Mouse (Mus musculus) CD8-positive naive resting alpha-beta T cell, adult 2 months (primary cell): ENCODE results near the gene Dnah8.

Experiments used
- DNase-seq, 2 experiments: peaks; one replicate each; pipeline ENCODE4 v3.0.0; 2022; ENCODE audit warnings: low read depth in 2 of 2, low spot score in 2 of 2

Dnah8 gene

DNA sequence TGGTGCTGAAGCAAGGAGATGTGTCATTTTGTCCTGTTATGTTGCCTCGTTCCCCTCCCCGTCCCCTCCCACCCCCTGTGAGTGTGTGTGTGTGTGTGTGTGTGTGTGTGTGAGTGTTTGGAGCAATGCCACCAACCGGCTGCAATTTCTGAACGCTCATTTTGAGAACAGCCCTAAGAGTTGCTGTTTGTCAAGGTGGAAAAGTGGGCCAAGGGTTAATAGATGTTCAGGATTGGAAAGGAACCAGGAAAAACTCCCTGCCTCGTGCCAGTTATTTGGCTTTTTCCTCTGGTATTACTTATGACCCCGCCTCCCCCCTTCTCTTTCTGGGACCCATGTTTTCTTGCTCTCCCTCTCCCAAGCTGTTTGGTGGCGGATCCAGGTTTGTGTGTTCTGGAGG is 236.5 kb downstream of the Dnah8 start:
- DNase-seq = no peak

DNA sequence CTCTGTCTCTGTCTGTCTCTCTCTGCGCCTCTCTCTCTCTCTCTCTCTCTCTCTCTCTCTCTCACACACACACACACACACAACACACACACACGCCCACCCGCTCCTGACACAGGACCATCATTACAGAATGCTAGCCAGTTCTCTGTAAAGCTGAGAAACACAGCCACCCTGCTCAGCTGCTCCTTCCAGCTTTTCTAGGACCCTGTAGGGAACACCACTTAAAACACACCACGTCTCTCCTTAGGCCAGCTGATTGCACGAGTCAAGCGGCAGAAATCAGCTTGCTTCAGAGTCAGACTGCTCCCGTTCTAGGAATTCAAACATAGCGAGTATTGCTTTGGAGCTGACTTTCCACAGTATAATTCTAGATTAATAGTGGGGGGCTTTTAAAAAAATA is 242.1 kb downstream of the Dnah8 start:
- no peak for DNase-seq

DNA sequence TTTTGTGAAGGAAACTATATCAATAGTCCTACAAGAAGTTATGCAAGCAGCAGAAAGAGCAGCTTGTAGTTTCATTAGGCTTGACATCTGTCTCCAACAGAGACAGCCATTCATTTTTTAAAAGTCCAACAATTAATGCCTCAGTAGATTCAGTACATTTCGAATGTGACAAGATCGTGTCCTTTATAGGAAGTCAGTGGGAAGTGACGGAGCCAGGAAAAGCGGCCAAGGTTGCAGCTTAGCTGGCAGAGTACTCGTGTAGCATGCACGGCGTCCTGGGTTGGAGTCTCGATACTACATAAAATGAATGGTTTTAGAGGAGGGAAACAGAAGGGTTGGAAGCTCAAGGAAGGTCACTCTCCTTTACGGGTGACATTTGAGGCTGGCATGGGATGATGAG is 242.8 kb downstream of the Dnah8 start:
- DNase-seq = no peak

DNA sequence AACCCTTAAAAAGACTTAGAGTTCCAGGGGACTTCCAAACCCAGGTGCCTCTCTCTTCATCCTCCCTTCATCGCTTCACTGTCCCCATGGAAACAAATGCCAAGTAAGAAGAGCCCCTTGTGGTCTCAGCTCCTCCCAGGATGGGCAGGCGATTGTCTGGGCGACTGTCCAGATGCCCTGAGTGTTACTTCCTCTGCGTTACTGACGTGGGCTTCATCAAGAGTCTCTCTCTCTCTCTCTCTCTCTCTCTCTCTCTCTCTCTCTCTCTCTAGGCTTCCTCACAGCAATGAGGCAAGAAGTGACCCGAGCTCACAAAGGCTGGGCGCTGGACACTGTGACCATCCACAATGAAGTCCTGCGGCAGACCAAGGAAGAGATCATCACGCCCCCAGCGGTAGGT is 246.9 kb downstream of the Dnah8 start:
- no peak for DNase-seq

DNA sequence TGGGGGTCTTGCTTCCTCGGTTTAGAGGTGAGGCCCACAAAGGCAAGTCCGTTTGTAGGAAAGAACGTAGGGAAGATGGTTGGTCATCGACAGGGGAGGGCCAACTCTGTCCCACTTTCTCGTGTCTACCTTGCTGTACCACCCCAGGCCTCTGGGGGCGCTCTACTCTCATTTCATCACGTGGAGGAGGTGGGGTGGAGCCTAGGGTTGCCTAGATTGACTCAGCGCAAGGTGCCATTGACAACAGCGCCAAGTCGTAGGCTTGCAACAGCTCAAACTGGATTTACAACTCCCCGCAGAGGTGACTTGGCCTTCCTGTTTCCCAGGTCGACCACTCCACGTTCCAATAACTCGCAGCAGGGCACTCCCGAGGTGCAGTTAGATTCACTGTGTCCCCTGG is 250.1 kb downstream of the Dnah8 start:
- DNase-seq = peak in 1 of 2 experiments; percentile 7

DNA sequence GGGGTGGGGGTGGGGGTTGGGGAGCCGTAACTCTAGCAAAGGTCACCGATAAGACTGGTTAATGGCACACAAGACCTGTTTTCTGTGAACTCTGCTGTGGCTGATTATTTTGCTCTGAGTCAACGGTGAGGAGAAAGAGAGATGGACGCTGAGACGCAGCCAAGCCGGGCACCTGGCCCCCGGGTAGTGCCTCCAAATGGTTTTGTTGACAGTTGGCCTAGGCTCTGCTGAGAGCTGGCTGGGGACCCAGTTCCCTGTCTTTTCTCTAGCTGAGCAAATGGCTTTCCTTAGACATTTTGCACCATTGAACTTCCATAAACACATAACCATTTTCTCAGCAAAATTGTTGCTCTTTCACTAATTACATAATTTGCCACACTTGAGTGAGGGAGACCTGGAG is 253.3 kb downstream of the Dnah8 start:
- DNase-seq = no peak

DNA sequence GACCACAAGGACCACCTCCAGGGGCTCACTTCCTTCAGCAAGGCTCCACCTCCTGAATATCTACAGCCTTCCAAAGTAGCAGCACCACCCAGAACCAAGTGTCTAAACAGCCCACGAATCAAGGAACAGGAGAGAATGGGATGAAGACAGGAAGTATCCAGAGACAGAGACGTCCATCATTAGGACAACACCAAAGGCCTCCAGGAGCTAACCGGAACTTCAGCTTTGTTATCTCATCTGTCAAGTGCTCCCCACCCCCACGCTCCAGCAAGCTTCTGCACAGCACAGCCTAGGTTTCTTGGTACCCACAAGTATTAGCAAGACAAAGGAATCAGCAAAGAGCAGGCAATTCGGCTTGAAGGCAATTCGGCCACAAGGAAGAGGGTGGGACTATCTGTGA is 254.5 kb downstream of the Dnah8 start:
- no peak for DNase-seq

DNA sequence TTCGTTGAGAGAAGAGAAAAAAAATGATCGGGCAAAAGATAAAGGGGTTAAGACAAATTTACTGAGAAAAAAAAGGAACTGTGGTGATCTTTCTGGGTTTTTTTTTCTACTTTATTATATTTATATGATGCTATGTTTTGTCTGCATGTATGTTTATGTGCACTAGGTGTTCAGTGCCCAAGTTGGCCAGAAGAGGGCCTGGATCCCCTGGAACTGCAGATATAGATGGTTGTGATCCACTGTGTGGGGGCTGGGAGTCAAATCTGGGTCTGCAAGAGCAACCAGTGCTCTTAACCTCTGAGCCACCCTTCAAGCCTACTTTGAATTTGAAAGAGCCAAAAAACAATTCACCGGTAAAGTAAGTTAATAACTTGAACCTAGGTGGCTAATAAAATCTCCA is 256.2 kb downstream of the Dnah8 start:
- no peak for DNase-seq

DNA sequence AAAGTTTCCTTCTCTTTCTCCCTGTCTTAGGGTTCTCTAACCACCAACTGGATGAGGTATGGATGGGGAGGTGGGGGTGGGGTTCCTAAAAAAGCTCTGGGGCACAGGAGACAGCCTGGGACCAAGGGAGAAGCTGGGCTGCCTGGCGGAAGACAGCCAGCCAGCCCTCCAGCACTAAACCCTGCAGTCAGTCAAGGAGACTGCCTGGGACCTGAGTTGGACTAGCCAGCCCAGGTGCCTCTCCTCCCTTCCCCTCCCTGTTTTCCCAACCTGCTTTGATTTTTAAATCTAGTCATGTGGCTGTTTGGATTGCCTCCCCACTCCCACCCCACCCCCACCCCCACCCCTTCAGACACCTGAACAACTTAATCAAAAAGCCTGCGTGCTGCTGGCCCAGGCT is 256.8 kb downstream of the Dnah8 start:
- no peak for DNase-seq

DNA sequence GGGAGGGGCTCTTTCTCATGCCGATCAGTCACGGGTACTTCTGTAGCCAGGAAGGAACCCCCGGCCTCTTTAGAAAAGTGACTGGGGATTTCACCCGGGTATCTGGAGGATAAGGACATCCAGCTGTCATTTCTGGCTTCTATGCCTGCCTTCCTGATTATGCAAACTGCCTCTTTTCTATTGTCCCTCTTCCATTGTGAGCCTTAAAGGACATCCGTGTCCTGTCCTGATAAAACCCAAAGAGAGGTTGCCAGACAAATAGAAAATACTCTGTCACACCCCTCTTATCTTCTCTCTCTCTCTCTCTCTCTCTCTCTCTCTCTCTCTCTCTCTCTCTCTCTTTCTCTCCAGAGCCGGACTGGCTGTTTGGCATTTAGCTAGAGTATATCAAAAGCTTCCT is 258.1 kb downstream of the Dnah8 start:
- no peak for DNase-seq

DNA sequence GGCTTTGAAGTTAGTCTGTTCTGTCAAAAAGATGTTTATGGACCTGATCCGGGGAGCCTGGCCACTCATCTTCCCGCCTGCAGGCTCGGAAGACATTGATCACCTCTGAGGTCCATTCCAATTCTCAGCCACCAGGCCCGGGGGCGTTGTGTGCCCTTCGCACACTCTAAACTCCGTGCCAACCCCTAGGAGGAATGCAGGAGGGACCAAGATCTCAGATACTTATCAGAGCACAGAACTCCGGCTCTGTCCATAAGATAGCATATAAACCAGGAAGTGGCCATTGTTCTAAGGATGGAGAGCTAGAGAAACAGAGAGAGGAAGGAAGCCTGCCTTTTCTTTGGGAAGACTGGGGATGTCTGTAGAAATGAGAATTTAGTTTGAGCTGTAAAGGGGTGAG is 259.4 kb downstream of the Dnah8 start:
- DNase-seq = no peak

DNA sequence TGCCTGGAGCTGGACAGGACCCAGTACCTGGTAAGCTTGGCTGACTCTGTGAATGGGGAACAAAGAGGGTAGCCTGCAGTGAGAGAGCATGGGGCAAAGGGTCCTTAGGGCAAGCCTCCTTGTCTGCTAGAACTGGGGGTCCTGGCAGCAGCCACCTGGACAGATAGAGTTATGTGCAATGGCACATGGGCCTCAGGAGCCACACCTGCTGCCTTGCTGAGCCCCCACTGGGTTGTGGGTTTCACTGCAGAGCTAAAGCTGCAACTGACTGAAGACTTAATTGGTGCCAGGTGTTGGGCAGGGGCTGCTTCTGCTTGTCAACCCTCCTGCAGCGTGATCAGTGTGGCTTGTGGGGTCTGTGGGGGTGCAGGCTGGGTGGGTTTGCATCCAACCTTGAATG is 267.9 kb downstream of the Dnah8 start:
- no peak for DNase-seq

DNA sequence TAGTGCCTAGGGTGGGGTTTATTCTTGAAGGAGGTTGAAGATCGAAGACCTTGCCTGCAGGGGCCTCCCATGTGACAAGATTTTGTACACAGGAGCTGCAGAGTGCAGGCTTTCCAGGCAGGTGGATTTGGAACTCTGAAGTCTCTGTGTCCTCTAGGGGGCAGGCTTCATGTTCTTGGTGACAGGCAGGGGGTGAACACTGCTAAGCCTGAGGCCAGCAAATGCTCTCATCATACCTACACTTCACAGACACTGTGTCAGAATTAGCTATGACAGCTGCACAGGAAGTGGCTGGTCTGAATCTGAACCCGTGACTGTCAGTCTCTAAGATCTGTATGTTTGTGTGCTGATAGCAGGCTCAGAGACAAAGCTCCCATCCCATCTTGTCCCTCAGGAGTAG is 268.6 kb downstream of the Dnah8 start:
- DNase-seq = no peak

DNA sequence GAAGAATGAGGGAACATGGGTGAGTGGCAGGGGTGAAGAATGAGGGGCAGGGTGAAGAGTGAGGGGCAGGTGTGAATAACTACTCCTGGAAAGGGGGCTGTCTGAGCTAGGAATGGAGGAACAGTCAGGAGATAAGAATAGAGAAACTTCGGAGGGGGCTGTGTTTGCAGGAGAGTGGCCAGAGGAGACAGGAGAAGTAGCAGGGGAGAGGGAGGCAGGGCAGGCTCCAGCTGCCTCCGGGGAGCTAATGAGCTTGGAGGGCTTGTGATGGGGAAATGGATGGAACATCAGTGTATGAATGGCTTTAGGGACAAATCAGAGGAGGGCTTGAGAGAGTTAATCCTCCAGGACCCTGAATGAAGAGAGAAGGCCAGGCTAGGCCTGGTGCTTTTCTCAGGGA is 272.9 kb downstream of the Dnah8 start:
- no peak for DNase-seq

DNA sequence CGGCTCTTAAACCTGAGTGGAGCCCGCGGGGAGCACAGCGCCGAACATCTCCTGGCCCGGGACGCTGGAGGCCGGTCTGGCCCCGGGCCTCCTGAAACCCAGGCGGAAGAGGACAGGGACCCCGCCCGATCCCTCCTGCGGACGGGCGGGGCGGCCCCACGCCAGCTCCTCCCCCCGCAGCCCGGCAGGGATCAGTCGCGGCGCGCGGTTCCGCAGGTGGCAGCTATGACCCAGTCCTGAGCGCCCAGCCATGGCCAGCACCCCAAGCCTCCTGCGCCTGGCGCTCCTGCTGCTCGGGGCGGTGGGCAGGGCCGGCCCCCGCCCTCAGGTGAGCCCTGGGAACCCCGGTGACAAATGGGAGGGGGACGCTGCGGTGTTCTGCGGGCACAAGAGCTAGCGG is 277.5 kb downstream of the Dnah8 start, which contains the start of gene Glp1r:
Gene Glp1r, plus strand, starts transcription at position 191 of the 400 bp plus-strand sequence.
- DNase-seq = no peak

DNA sequence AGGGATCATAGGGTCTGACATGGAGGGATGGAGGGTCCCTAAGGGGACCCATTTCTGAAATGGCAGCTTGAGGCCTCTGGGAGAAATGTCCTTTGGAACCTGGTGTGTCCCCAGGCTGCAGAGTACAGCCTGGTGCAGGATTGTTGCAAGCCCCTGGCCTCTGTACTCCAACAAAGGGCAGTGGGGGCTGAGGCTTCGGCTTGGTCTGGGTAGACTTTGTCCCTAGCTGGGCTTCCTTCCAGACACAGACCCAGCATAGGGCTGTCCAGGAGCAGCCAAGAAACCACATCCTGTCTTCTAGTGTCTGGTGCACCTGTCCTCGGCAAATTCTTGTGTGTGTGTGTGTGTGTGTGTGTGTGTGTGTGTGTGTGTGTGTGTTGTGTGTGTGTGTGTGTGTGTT is 279.9 kb downstream of the Dnah8 start:
- DNase-seq = no peak

DNA sequence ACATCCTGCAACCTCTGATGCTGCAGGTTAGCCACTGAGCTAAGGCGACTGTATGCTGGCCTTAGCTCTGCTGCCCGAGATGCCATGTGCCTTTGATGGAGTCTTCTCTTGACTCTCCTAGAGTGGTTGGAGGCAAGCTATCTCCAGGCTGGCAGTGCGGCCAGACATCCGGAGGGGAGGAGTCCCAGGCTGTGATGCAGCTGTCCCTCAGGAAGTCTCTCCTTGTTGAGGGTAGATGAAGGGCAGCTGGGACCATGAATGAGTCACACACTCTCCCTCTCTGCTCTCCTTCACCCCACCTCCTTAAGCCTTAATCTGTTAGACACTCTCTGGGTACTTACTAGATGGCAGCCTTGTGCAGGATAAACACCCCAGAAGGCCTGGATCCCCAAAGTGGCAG is 283.4 kb downstream of the Dnah8 start:
- no peak for DNase-seq

DNA sequence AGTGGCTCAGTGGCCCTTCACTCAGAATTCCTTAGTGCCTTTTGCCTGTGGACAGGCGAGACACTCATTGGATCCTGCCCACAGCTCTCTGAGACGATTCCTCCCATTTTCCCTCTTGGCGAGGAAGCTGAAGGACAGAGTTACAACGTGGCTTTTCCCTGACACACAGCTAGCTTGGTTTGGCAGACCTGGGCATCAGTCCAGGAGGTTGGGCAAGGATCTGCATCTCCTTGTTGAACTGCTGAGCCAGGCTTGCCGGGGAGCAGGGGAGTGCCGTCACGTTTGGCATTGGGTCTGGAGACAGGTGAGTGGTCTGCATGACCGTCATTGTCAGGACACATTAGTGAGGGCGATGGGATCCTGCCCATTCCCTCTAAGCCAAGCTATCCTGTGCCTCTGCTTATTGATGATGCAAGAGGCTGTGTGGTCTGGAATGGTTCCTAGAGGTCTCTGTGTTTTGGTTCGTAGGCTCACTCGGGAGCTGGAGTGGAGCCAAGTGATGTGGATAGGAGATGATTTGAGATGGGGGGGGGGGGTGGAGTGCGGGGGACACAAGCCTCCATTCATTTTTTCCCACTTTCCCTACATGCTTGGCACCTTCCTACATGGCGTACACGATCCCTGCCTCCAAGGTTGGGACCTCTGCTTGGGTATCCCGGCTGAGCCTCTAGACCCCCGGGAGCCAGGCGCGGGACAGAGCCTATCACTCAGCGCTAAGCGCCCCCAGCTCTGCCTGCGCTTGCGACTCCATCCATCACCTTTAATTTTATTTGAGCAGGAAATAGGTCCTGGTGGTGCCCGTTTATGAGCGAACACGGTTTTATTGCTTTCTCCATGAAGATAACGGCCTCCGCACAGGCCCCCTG is 286.9 kb downstream of the Dnah8 start:
- DNase-seq = no peak

DNA sequence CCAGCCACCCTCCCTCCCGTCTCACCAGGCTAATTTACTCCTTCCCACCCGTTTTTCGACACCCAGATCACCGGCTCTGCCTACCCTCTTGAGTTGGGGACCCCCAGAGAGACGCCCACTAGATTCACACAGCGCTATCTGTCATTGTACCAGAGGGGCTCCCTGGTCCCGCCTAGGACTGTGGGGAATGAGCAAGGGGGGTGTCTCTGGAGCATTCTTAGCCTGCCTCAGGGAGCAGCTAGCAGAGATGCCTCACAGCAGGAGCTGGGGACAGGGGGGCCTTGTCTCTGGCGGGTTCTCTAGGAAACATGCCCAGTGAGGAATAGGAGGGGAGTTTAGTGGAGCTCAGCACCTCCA is 287.6 kb downstream of the Dnah8 start:
- DNase-seq = no peak

DNA sequence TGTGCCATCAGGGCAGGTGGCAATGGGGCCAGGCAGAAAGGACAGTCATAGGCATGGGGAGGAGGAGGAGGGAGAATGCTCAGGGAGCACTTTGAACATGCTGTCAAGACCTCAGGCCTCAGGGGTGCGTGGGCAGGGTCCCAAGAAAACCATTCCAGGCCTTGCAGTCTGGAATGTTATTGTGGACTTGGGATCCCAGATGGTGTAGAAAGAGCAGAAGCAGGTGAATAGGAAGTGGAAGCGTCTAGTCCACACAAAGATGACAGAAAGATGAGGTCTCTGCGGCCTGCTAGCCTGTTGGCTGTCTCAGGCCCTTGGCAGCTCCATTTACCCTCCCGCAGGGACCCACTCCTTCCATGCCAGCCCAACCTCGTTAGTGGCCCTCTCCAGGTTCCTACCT is 288.4 kb downstream of the Dnah8 start:
- no peak for DNase-seq

DNA sequence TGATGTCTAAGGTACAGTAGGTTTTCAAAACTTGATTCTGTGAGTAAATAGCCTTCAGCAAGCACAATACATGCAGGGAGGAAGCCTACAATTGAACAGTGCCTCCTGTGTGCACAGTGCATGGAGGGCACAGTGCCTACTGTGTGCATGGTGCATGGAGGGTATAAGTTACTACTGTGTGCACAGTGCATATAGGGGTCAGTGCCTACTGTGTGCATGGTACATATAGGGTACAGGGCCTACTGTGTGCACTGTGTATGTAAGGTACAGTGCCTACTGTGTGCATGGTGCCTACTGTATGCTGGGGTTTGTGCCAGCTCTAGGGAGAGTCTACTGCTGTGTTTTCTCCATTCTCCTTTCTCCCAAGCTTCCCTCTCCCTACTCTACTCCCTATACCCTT is 290.1 kb downstream of the Dnah8 start:
- DNase-seq = no peak

DNA sequence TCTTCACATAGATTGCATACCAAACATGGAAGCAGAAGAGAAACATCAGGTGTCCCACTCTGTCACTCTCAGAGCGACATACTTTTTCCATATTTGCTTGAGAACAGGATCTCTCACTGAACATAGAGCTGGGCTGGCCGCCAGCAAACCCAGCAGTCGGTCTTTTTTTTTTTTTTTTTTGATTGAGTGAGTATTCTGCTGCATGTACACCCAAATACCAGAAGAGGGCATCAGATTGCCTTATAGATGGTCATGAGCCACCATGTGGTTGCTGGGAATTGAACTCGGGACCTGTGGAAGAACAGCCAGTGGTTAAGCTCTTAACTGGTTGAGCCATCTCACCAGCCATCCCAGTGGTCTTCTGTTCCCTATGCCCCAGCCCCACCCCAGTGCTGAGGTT is 299.4 kb downstream of the Dnah8 start:
- DNase-seq = no peak
